Mouse (Mus musculus): ENCODE data around the gene Atp13a1. TPM values are rescaled to one million over a fixed set of nuclear protein-coding genes. Genes with fewer than 3 reads are reported as not detected.

The Atp13a1 gene
- total and polyA plus RNA-seq, 2 experiments from 2014 or later, result 39.6 to 74.4 TPM

DNA sequence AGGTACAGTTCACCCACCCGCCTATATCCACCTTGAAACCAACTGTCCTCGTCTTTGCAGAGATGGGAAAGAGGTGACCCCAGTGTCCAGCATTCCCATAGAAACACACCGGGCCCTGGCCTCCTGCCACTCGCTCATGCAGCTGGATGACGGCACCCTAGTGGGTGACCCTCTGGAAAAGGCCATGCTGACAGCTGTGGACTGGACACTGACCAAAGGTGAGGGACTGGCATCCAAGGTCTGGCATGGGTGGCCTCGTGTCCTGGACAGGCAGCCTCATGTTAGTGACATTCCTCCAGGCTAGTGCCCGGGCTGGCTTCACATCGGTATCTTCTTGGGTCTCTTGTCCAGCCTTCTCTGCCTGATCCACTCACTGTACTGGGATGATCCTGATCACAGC is 8.3 kb downstream of the Atp13a1 start:
- no peak overlapping the region for H3K9ac ChIP-seq
- no peak overlapping the region for H3K27ac ChIP-seq (ENCODE audit: low read depth, low read length)
- H3K9me3 ChIP-seq (ENCODE audit: low read length), result no peaks in the 10 kb centered on the region
- no peak for TF ChIP-seq CTCF (IDR thresholded peaks at IDR 0.05; ENCODE audit: low read depth)
- no peak for ATAC-seq
- H3K27me3 ChIP-seq (ENCODE audit: insufficient read depth, low read length), result no peaks in the 10 kb centered on the region
- no peak overlapping the region for H3K4me3 ChIP-seq (ENCODE audit: low read depth, low read length)
- WGBS, result 94% methylated on average over 8 of the region's 8 CpGs
- peaks cover 97% of the 10 kb centered on the region for H3K36me3 ChIP-seq (ENCODE audit: insufficient read depth)
- no peak for DNase-seq
- no peaks in the 10 kb centered on the region for H3K4me1 ChIP-seq (ENCODE audit: insufficient read depth)
- H3K4me2 ChIP-seq (ENCODE audit: low read depth), result no peak overlapping the region

DNA sequence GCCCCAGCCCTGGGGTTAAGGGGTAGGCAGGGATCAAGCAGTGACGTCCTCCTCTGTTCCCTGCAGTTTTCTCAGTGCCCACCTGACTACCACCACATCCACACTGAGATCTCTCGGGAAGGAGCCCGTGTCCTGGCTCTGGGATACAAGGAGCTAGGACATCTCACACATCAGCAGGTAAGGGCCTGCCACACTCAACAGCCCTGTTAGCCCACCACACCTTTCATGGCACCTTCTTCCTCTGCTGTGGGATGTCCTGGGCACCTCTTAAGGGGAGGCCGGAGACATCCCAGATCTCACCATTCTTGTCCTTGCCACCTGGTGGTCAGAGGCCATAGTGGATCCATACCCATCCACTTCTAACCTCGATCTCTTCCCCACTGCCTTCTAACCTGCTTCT is 9.0 kb downstream of the Atp13a1 start:
- no peak for TF ChIP-seq CTCF (IDR thresholded peaks at IDR 0.05; ENCODE audit: low read depth)
- no peak for DNase-seq

DNA sequence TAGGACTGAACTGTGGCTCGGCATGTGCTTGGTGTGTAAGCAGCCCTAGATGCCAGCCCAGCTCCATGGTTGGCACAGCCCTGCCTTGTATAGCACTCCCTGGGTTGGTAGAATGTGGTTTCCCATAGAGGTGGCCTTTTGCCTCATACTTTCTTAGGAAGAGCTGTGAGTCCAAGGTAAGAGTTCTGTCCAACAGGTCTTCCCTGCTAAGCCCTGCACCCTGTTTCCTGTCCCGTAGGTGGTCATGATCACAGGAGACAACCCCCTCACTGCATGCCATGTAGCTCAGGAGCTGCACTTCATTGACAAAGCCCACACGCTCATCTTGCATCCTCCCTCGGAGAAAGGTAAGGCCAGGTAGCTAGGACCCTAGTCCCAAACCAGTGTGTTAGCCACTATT is 10.8 kb downstream of the Atp13a1 start:
- Histone ChIP-seq H3K36me3 (ENCODE audit: insufficient read depth) (peaks cover 95% of the 10 kb centered on the region), H3K4me2 (ENCODE audit: low read depth) (no peak overlapping the region), H3K9ac (no peak overlapping the region), H3K9me3 (ENCODE audit: low read length) (no peaks in the 10 kb centered on the region), H3K27ac (ENCODE audit: low read depth, low read length) (no peak overlapping the region), H3K27me3 (ENCODE audit: insufficient read depth, low read length) (no peaks in the 10 kb centered on the region), H3K4me1 (ENCODE audit: insufficient read depth) (no peaks in the 10 kb centered on the region), H3K4me3 (ENCODE audit: low read depth, low read length) (no peak overlapping the region)
- WGBS, result 96% methylated on average over 4 of the region's 4 CpGs
- ATAC-seq, result no peak
- no peak for TF ChIP-seq CTCF (IDR thresholded peaks at IDR 0.05; ENCODE audit: low read depth)
- no peak for DNase-seq

More for the DNA sequence above, 9.0 kb downstream of the Atp13a1 start:
- WGBS, result 92% methylated on average over 5 of the region's 5 CpGs
- H3K27me3 ChIP-seq (ENCODE audit: insufficient read depth, low read length), result no peaks in the 10 kb centered on the region
- no peak overlapping the region for H3K4me3 ChIP-seq (ENCODE audit: low read depth, low read length)
- no peak overlapping the region for H3K4me2 ChIP-seq (ENCODE audit: low read depth)
- no peaks in the 10 kb centered on the region for H3K4me1 ChIP-seq (ENCODE audit: insufficient read depth)
- no peaks in the 10 kb centered on the region for H3K9me3 ChIP-seq (ENCODE audit: low read length)
- H3K27ac ChIP-seq (ENCODE audit: low read depth, low read length), result no peak overlapping the region
- ATAC-seq, result no peak
- no peak overlapping the region for H3K9ac ChIP-seq
- peaks cover 95% of the 10 kb centered on the region for H3K36me3 ChIP-seq (ENCODE audit: insufficient read depth)

DNA sequence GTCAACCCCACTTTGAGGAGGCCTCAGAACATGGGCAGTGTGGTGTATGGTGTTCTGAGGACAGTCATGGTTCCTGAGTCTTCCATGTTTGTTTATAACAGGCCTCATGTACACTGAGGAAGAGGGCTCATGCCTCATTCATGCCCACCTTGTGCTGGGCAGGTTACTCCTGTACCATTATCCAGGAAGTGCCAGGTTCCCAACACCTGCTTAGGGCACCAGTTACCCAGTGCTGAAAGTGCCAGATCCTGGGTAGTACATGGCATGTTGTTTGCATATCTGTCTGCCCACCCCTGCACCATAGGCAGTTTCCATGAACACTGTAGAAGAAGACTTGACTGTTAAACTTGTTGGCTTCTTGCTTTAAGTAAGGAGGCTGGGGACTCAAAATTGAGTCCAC is 11.3 kb downstream of the Atp13a1 start:
- Histone ChIP-seq H3K27ac (ENCODE audit: low read depth, low read length) (no peak overlapping the region), H3K4me1 (ENCODE audit: insufficient read depth) (no peaks in the 10 kb centered on the region), H3K4me3 (ENCODE audit: low read depth, low read length) (no peak overlapping the region), H3K27me3 (ENCODE audit: insufficient read depth, low read length) (no peaks in the 10 kb centered on the region), H3K9me3 (ENCODE audit: low read length) (no peaks in the 10 kb centered on the region), H3K36me3 (ENCODE audit: insufficient read depth) (peaks cover 95% of the 10 kb centered on the region), H3K4me2 (ENCODE audit: low read depth) (no peak overlapping the region), H3K9ac (no peak overlapping the region)
- no peak for TF ChIP-seq CTCF (IDR thresholded peaks at IDR 0.05; ENCODE audit: low read depth)
- no peak for ATAC-seq
- no peak for DNase-seq

DNA sequence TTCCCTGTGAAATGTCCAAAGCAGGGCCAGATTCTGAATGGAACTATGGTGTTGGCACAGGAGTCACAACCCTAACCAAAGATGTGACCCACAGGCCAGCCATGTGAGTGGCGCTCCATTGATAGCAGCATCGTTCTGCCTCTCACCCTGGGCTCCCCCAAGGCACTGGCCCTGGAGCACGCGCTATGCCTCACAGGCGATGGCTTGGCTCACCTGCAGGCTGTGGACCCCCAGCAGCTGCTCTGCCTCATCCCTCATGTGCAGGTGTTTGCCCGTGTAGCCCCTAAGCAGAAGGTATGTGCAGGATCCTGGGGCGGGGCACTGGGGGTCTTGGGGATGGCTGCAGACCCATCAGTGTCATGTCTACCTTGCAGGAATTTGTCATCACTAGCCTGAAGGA is 12.4 kb downstream of the Atp13a1 start:
- no peak overlapping the region for H3K4me2 ChIP-seq (ENCODE audit: low read depth)
- peaks cover 91% of the 10 kb centered on the region for H3K36me3 ChIP-seq (ENCODE audit: insufficient read depth)
- H3K4me1 ChIP-seq (ENCODE audit: insufficient read depth), result no peaks in the 10 kb centered on the region
- no peak for ATAC-seq
- no peak overlapping the region for H3K9ac ChIP-seq
- WGBS, result 94% methylated on average over 7 of the region's 7 CpGs
- H3K4me3 ChIP-seq (ENCODE audit: low read depth, low read length), result no peak overlapping the region
- TF ChIP-seq CTCF (IDR thresholded peaks at IDR 0.05; ENCODE audit: low read depth), result no peak
- H3K27ac ChIP-seq (ENCODE audit: low read depth, low read length), result no peak overlapping the region
- no peak for DNase-seq
- H3K27me3 ChIP-seq (ENCODE audit: insufficient read depth, low read length), result no peaks in the 10 kb centered on the region
- no peaks in the 10 kb centered on the region for H3K9me3 ChIP-seq (ENCODE audit: low read length)

DNA sequence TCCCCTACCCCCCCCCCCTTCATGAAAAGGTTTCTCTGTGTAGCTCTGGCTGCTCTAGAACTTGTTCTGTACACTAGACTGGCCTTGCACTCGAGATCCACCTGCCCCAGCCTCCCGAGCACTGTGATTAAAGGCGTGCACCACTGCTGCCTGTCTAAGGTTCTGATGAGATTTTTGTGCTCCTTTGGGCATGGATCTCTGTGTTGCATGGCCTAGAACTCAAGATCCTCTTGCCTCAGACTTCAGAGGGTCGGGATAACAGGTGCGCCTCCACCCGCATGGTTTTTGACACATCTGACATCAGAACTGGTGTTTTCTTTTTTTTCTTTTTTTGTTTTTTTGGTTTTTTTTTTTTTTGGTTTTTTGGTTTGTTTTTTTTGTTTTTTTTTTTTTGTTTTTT is 13.6 kb downstream of the Atp13a1 start:
- ATAC-seq (no peak), DNase-seq (no peak)
- Histone ChIP-seq H3K4me3 (ENCODE audit: low read depth, low read length) (no peak overlapping the region), H3K36me3 (ENCODE audit: insufficient read depth) (peaks cover 79% of the 10 kb centered on the region), H3K9me3 (ENCODE audit: low read length) (no peaks in the 10 kb centered on the region), H3K9ac (no peak overlapping the region), H3K4me2 (ENCODE audit: low read depth) (no peak overlapping the region), H3K4me1 (ENCODE audit: insufficient read depth) (0 out of 2 replicates have a peak, but pooled peaks cover under 1% of the 10 kb centered on the region), H3K27ac (ENCODE audit: low read depth, low read length) (no peak overlapping the region), H3K27me3 (ENCODE audit: insufficient read depth, low read length) (no peaks in the 10 kb centered on the region)
- WGBS, result 95% methylated on average over 6 of the region's 6 CpGs
- no peak for TF ChIP-seq CTCF (IDR thresholded peaks at IDR 0.05; ENCODE audit: low read depth)

DNA sequence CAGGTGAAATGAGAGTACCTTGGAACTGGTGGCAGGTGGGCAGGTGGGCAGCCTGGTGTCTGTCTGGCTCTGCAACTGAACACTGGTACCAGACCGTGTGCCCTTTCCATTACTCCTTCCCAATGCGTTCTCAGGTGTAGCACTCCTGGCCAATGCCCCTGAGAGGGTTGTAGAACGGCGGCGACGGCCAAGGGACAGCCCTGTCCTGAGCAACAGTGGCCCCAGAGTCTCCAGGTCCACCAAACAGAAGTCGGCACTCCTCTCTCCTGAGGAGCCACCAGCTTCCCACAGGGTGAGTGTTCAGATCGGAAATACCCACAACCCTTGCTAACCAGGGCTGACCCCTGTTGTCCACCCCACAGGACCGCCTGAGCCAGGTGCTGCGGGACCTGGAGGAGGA is 14.1 kb downstream of the Atp13a1 start:
- DNase-seq, result no peak
- no peak overlapping the region for H3K9ac ChIP-seq
- no peaks in the 10 kb centered on the region for H3K27me3 ChIP-seq (ENCODE audit: insufficient read depth, low read length)
- H3K4me3 ChIP-seq (ENCODE audit: low read depth, low read length), result no peak overlapping the region
- no peak overlapping the region for H3K27ac ChIP-seq (ENCODE audit: low read depth, low read length)
- H3K4me2 ChIP-seq (ENCODE audit: low read depth), result no peak overlapping the region
- peaks cover 73% of the 10 kb centered on the region for H3K36me3 ChIP-seq (ENCODE audit: insufficient read depth)
- ATAC-seq, result no peak
- WGBS, result 95% methylated on average over 10 of the region's 10 CpGs
- no peaks in the 10 kb centered on the region for H3K9me3 ChIP-seq (ENCODE audit: low read length)
- 0 out of 2 replicates have a peak, but pooled peaks cover 6% of the 10 kb centered on the region for H3K4me1 ChIP-seq (ENCODE audit: insufficient read depth)
- no peak for TF ChIP-seq CTCF (IDR thresholded peaks at IDR 0.05; ENCODE audit: low read depth)

DNA sequence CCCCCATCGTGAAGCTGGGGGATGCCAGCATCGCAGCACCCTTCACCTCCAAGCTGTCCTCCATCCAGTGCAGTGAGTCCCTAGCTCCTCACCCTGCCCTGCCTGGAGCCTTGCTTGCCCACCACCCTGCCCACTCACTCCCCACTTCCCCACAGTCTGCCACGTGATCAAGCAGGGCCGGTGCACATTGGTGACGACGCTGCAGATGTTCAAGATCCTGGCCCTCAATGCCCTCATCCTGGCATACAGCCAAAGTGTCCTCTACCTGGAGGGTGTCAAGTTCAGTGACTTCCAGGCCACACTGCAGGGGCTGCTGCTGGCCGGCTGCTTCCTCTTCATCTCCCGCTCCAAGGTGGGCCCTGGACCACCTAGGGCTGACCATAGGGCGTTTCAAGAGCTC is 14.5 kb downstream of the Atp13a1 start:
- ATAC-seq (no peak), DNase-seq (no peak)
- H3K27ac ChIP-seq (ENCODE audit: low read depth, low read length), result no peak overlapping the region
- no peak for TF ChIP-seq CTCF (IDR thresholded peaks at IDR 0.05; ENCODE audit: low read depth)
- no peak overlapping the region for H3K4me3 ChIP-seq (ENCODE audit: low read depth, low read length)
- WGBS, result 94% methylated on average over 9 of the region's 9 CpGs
- no peak overlapping the region for H3K4me2 ChIP-seq (ENCODE audit: low read depth)
- no peaks in the 10 kb centered on the region for H3K9me3 ChIP-seq (ENCODE audit: low read length)
- no peak overlapping the region for H3K9ac ChIP-seq
- no peaks in the 10 kb centered on the region for H3K27me3 ChIP-seq (ENCODE audit: insufficient read depth, low read length)
- 0 out of 2 replicates have a peak, but pooled peaks cover 6% of the 10 kb centered on the region for H3K4me1 ChIP-seq (ENCODE audit: insufficient read depth)
- peaks cover 69% of the 10 kb centered on the region for H3K36me3 ChIP-seq (ENCODE audit: insufficient read depth)
